In the genomic region with DNA sequence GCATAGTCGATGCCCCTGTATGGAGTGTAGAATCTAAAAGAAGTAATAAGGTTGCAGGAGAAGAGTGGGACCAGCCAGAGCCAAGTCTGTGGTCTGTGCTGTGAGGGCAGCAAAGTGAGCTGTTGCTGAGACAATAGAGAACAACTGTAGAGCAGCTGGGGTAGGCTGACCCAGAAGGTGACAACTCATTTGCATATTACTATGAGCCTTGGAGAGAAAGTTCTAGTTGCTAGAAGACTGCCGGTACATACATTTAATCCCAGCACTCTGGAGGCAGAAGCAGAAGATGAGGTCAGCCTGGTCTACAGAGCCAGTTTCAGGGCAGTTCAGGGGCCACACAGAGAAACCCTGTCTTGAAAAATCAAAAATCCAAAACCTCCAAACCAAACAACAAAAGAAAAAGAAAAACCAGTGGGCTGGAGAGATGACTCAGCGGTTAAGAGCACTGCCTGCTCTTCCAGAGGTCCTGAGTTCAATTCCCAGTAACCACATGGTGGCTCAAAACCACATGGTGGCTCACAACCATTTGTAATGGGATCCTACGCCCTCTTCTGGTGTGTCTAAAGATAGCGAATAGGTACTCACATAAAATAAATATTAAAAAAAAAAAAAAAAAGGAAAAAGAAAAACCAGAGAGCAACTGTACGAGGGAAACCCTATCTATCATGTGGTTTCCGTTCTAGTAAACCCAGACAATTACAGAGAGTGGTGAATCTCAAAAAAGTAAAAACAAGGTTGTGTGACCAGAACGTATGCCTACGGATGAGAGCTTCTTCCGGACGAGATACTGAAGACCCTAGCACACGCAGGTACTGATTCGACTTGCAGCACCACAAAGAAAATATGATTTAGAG, we compare ENCODE assay signal across 8 mouse cellular contexts. TPM values are rescaled to one million over a fixed set of nuclear protein-coding genes. Genes with fewer than 3 reads are reported as not detected.
A peak's percentile ranks its signal among the peaks of the same experiment; 100 is the strongest.
DNase-seq lines count a peak whose midpoint lies in the region; ATAC-seq and TF ChIP-seq lines count a peak whose summit lies in the region.

No protein-coding gene starts in this region.

- H3K4me1 ChIP-seq in kidney, embryonic 14.5 days (ENCODE audit: control insufficient read depth, insufficient read depth, low read length) = no peaks in the 10 kb centered on the region
- H3K4me1 ChIP-seq in cortical plate, adult 2 months (ENCODE audit: control insufficient read depth, insufficient read depth, low read length) = 0 out of 2 replicates have a peak, but pooled peaks cover 2% of the 10 kb centered on the region
- 0 out of 2 replicates have a peak, but pooled peaks cover 6% of the 10 kb centered on the region for H3K4me1 ChIP-seq in intestine, embryonic 14.5 days (replicated peaks; ENCODE audit: control insufficient read depth, insufficient read depth, low read length)
- peaks cover 4% of the 10 kb centered on the region; the same call in 1 of the 2 replicates for H3K4me1 ChIP-seq in midbrain, embryonic 16.5 days (ENCODE audit: control insufficient read depth, insufficient read depth, low read length)

- H3K9ac ChIP-seq in kidney, embryonic 14.5 days (ENCODE audit: low read depth, low read length) = no peak overlapping the region
- H3K9ac ChIP-seq in intestine, embryonic 14.5 days (ENCODE audit: low read length) = no peak overlapping the region
- peak overlapping the region; percentile 53; the same call in 1 of the 2 replicates for H3K9ac ChIP-seq in midbrain, embryonic 16.5 days (ENCODE audit: low read depth, low read length)

- H3K4me2 ChIP-seq in kidney, embryonic 14.5 days (replicated peaks; ENCODE audit: low read depth, low read length) = peak overlapping the region; percentile 32; the same call in 1 of the 2 replicates
- H3K4me2 ChIP-seq in intestine, embryonic 14.5 days (ENCODE audit: low read length) = peak overlapping the region; percentile 48
- peak overlapping the region; percentile 57 for H3K4me2 ChIP-seq in midbrain, embryonic 16.5 days (ENCODE audit: low read length)

- no peaks in the 10 kb centered on the region for H3K9me3 ChIP-seq in kidney, embryonic 14.5 days (ENCODE audit: control insufficient read depth, low read length)
- no peaks in the 10 kb centered on the region for H3K9me3 ChIP-seq in intestine, embryonic 14.5 days (ENCODE audit: control insufficient read depth, low read length)
- no peaks in the 10 kb centered on the region for H3K9me3 ChIP-seq in midbrain, embryonic 16.5 days (replicated peaks; ENCODE audit: control insufficient read depth, low read length, poor library complexity, severe bottlenecking)

- H3K36me3 ChIP-seq in kidney, embryonic 14.5 days (ENCODE audit: control insufficient read depth, insufficient read depth, low read length) = no peaks in the 10 kb centered on the region
- no peaks in the 10 kb centered on the region for H3K36me3 ChIP-seq in intestine, embryonic 14.5 days (ENCODE audit: control insufficient read depth, insufficient read depth, low read length)
- no peaks in the 10 kb centered on the region for H3K36me3 ChIP-seq in midbrain, embryonic 16.5 days (ENCODE audit: control insufficient read depth, insufficient read depth, low read length)

- 46% methylated on average over 13 of the region's 13 CpGs for WGBS in kidney, embryonic 14.5 days
- 45% methylated on average over 13 of the region's 13 CpGs for WGBS in intestine, embryonic 14.5 days
- WGBS in midbrain, embryonic 16.5 days = 49% methylated on average over 13 of the region's 13 CpGs

- no peak overlapping the region for H3K27ac ChIP-seq in kidney, embryonic 14.5 days (ENCODE audit: low read depth, low read length)
- H3K27ac ChIP-seq in cortical plate, adult 2 months (ENCODE audit: insufficient read depth, low read length) = no peak overlapping the region
- no peak overlapping the region for H3K27ac ChIP-seq in intestine, embryonic 14.5 days (ENCODE audit: low read depth)
- H3K27ac ChIP-seq in midbrain, embryonic 16.5 days (ENCODE audit: low read length) = no peak overlapping the region

- no peak for TF ChIP-seq CTCF in cortical plate, adult 2 months (IDR thresholded peaks at IDR 0.05; ENCODE audit: extremely low read depth, insufficient read depth, low read length)

- ATAC-seq in kidney, embryonic 14.5 days (ENCODE audit: low FRiP score, low TSS enrichment) = no peak
- 0 out of 2 replicates have a peak, but pooled peaks have one; percentile 6 for ATAC-seq in intestine, embryonic 14.5 days (replicated peaks; ENCODE audit: low FRiP score, low TSS enrichment, low read depth)
- ATAC-seq in midbrain, embryonic 16.5 days = no peak

- DNase-seq in kidney, postnatal 4 days = no peak
- DNase-seq in intestine, embryonic 14.5 days (ENCODE audit: low spot score) = no peak
- DNase-seq in thymus, postnatal 4 days = no peak
- DNase-seq in right cerebral cortex, postnatal 25 days = no peak
- no peak for DNase-seq in ovary, adult 18-20 months (ENCODE audit: low spot score)

- no peak overlapping the region for H3K4me3 ChIP-seq in kidney, embryonic 14.5 days (ENCODE audit: low read length)
- H3K4me3 ChIP-seq in cortical plate, adult 2 months (ENCODE audit: insufficient read depth, low read length) = peak overlapping the region; percentile 5; the same call in 1 of the 2 replicates
- no peak overlapping the region for H3K4me3 ChIP-seq in intestine, embryonic 14.5 days (ENCODE audit: low read depth, low read length)
- H3K4me3 ChIP-seq in midbrain, embryonic 16.5 days (ENCODE audit: low read depth, low read length) = no peak overlapping the region

- H3K27me3 ChIP-seq in kidney, embryonic 14.5 days (ENCODE audit: control insufficient read depth, insufficient read depth, low read length) = no peaks in the 10 kb centered on the region
- no peaks in the 10 kb centered on the region for H3K27me3 ChIP-seq in intestine, embryonic 14.5 days (replicated peaks; ENCODE audit: control insufficient read depth, insufficient read depth, low read length)
- no peaks in the 10 kb centered on the region for H3K27me3 ChIP-seq in midbrain, embryonic 16.5 days (ENCODE audit: control insufficient read depth, insufficient read depth, low read depth, low read length)

- TF ChIP-seq POLR2A in cortical plate, adult 2 months (IDR thresholded peaks at IDR 0.05; ENCODE audit: extremely low read depth, insufficient read depth, low read length) = no peak

RNA-seq across cellular contexts. Expression of a gene that starts 20.3 kb away (rescaled TPM):
- polyA plus RNA-seq in kidney, embryonic 14.5 days (2014; fragmentation: Nextera tagmentation; extraction: Ambion mirVana) = 286 and 318 TPM in 2 replicates
- polyA plus RNA-seq in cortical plate, adult 2 months (2012; rRNA removed) = 1,599 and 1,684 TPM in 2 replicates
- 419 and 446 TPM in 2 replicates for polyA plus RNA-seq in intestine, embryonic 14.5 days (2014; fragmentation: Nextera tagmentation; extraction: Ambion mirVana)
- polyA plus RNA-seq in midbrain, embryonic 16.5 days (2015; fragmentation: Nextera tagmentation; extraction: Ambion mirVana) = 878 and 976 TPM in 2 replicates
